Mouse (Mus musculus): ENCODE measurements around the gene Sptbn1. TPM values are rescaled to one million over a fixed set of nuclear protein-coding genes. Genes with fewer than 3 reads are reported as not detected.

The Sptbn1 gene
- total and polyA plus RNA-seq, 3 experiments: 7.7 to 95.8 (median 84.1) TPM

DNA sequence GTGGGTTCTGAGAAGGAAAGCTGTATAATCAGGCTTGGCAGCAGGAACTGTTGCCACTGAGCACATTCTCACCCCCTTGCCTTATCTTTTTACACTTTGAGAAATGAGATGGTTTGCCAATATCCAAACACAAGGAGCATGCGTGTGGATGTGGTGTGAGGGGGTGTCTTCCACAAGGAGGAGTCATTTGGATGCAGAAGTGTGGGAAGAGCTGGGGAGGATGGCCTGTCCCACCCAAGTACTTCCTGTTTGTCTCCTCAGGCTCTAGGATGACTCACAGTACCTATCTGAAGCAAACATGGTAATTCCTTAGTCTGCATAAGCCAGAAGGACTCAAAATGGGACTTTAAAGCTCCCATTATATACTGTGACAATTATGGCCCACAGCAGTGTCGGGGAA lies 165.4 kb downstream of the Sptbn1 start:
- no peak overlapping the region for H3K4me3 ChIP-seq (ENCODE audit: low read depth, low read length)
- no peaks in the 10 kb centered on the region for H3K9me3 ChIP-seq (replicated peaks)
- peaks cover 63% of the 10 kb centered on the region for H3K36me3 ChIP-seq (replicated peaks)
- no peak for ATAC-seq (ENCODE audit: extremely low read depth, insufficient number of reproducible peaks, low FRiP score, poor library complexity, severe bottlenecking)
- TF ChIP-seq CTCF (IDR thresholded peaks at IDR 0.05; ENCODE audit: low read depth, low read length) (no peak), GATA1 (IDR thresholded peaks at IDR 0.05; ENCODE audit: borderline replicate concordance, low read length) (no peak), GATA2 (IDR thresholded peaks at IDR 0.05; ENCODE audit: borderline replicate concordance, low read depth, low read length) (no peak), TAL1 (conservative IDR thresholded peaks at IDR 0.05; ENCODE audit: low read depth, low read length) (no peak), POLR2AphosphoS5 (IDR thresholded peaks at IDR 0.05; ENCODE audit: insufficient replicate concordance, low read depth, low read length) (no peak)
- no peaks in the 10 kb centered on the region for H3K27me3 ChIP-seq (ENCODE audit: insufficient read depth, low read length)
- H3K4me1 ChIP-seq (ENCODE audit: insufficient read depth, low read depth, low read length): no peaks in the 10 kb centered on the region
- DNase-seq (ENCODE audit: low spot score): no peak

- H3K36me3 ChIP-seq (replicated peaks): peaks cover 61% of the 10 kb centered on the region
- H3K4me3 ChIP-seq (ENCODE audit: low read depth, low read length): no peak overlapping the region
- TF ChIP-seq POLR2AphosphoS5 (IDR thresholded peaks at IDR 0.05; ENCODE audit: insufficient replicate concordance, low read depth, low read length): no peak
- TF ChIP-seq GATA1 (IDR thresholded peaks at IDR 0.05; ENCODE audit: borderline replicate concordance, low read length): no peak
- TF ChIP-seq CTCF (IDR thresholded peaks at IDR 0.05; ENCODE audit: low read depth, low read length): no peak
- no peak for TF ChIP-seq TAL1 (conservative IDR thresholded peaks at IDR 0.05; ENCODE audit: low read depth, low read length)
- TF ChIP-seq GATA2 (IDR thresholded peaks at IDR 0.05; ENCODE audit: borderline replicate concordance, low read depth, low read length): no peak
- no peaks in the 10 kb centered on the region for H3K4me1 ChIP-seq (ENCODE audit: insufficient read depth, low read depth, low read length)
- DNase-seq (ENCODE audit: low spot score) (no peak), ATAC-seq (ENCODE audit: extremely low read depth, insufficient number of reproducible peaks, low FRiP score, poor library complexity, severe bottlenecking) (no peak)
- no peaks in the 10 kb centered on the region for H3K27me3 ChIP-seq (ENCODE audit: insufficient read depth, low read length)
- no peaks in the 10 kb centered on the region for H3K9me3 ChIP-seq (replicated peaks)
These were observed 166.2 kb downstream of the Sptbn1 start for GRCm38 (mm10) chr11:30101796-30102195.

DNA sequence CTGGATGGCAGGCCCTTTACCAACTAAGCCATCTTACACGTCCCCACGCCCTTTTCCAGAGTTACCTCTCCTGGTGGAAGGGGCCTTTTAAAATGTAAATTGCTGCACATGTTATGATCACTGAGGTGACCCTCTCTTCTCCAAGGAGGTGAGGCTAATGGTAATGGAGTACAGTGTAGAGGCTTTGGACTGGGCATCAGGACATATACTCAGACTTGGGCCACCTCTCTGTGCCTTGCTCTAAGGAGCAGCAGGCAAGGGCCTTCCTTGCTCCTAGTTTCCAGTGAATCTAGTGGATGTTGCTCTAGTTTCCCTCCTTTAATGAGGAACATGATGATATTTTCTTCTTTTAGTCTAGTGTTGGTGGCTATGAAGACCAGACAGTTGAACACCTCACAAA lies 166.8 kb downstream of the Sptbn1 start:
- TF ChIP-seq CTCF (IDR thresholded peaks at IDR 0.05; ENCODE audit: low read depth, low read length): no peak
- TF ChIP-seq TAL1 (conservative IDR thresholded peaks at IDR 0.05; ENCODE audit: low read depth, low read length): no peak
- TF ChIP-seq POLR2AphosphoS5 (IDR thresholded peaks at IDR 0.05; ENCODE audit: insufficient replicate concordance, low read depth, low read length): no peak
- TF ChIP-seq GATA1 (IDR thresholded peaks at IDR 0.05; ENCODE audit: borderline replicate concordance, low read length): no peak
- TF ChIP-seq GATA2 (IDR thresholded peaks at IDR 0.05; ENCODE audit: borderline replicate concordance, low read depth, low read length): no peak
- no peaks in the 10 kb centered on the region for H3K9me3 ChIP-seq (replicated peaks)
- no peaks in the 10 kb centered on the region for H3K27me3 ChIP-seq (ENCODE audit: insufficient read depth, low read length)
- no peak overlapping the region for H3K4me3 ChIP-seq (ENCODE audit: low read depth, low read length)
- DNase-seq (ENCODE audit: low spot score): no peak
- no peak for ATAC-seq (ENCODE audit: extremely low read depth, insufficient number of reproducible peaks, low FRiP score, poor library complexity, severe bottlenecking)
- H3K36me3 ChIP-seq (replicated peaks): peaks cover 57% of the 10 kb centered on the region
- H3K4me1 ChIP-seq (ENCODE audit: insufficient read depth, low read depth, low read length): no peaks in the 10 kb centered on the region

GRCm38 (mm10) chr11:30099916-30100315 lies 168.1 kb downstream of the Sptbn1 start:
- TF ChIP-seq GATA1 (IDR thresholded peaks at IDR 0.05; ENCODE audit: borderline replicate concordance, low read length) (no peak), CTCF (IDR thresholded peaks at IDR 0.05; ENCODE audit: low read depth, low read length) (no peak), TAL1 (conservative IDR thresholded peaks at IDR 0.05; ENCODE audit: low read depth, low read length) (no peak), POLR2AphosphoS5 (IDR thresholded peaks at IDR 0.05; ENCODE audit: insufficient replicate concordance, low read depth, low read length) (no peak), GATA2 (IDR thresholded peaks at IDR 0.05; ENCODE audit: borderline replicate concordance, low read depth, low read length) (no peak)
- Histone ChIP-seq H3K4me1 (ENCODE audit: insufficient read depth, low read depth, low read length) (no peaks in the 10 kb centered on the region), H3K4me3 (ENCODE audit: low read depth, low read length) (no peak overlapping the region), H3K9me3 (replicated peaks) (no peaks in the 10 kb centered on the region), H3K36me3 (replicated peaks) (peaks cover 46% of the 10 kb centered on the region), H3K27me3 (ENCODE audit: insufficient read depth, low read length) (no peaks in the 10 kb centered on the region)
- ATAC-seq (ENCODE audit: extremely low read depth, insufficient number of reproducible peaks, low FRiP score, poor library complexity, severe bottlenecking) (no peak), DNase-seq (ENCODE audit: low spot score) (no peak)

- Histone ChIP-seq H3K4me1 (ENCODE audit: insufficient read depth, low read depth, low read length) (no peaks in the 10 kb centered on the region), H3K27me3 (ENCODE audit: insufficient read depth, low read length) (peaks cover 3% of the 10 kb centered on the region; the same call in 1 of the 2 replicates), H3K4me3 (ENCODE audit: low read depth, low read length) (no peak overlapping the region), H3K36me3 (replicated peaks) (peaks cover 9% of the 10 kb centered on the region), H3K9me3 (replicated peaks) (no peaks in the 10 kb centered on the region)
- DNase-seq (ENCODE audit: low spot score) (no peak), ATAC-seq (ENCODE audit: extremely low read depth, insufficient number of reproducible peaks, low FRiP score, poor library complexity, severe bottlenecking) (no peak)
- no peak for TF ChIP-seq TAL1 (conservative IDR thresholded peaks at IDR 0.05; ENCODE audit: low read depth, low read length)
- no peak for TF ChIP-seq CTCF (IDR thresholded peaks at IDR 0.05; ENCODE audit: low read depth, low read length)
- no peak for TF ChIP-seq GATA1 (IDR thresholded peaks at IDR 0.05; ENCODE audit: borderline replicate concordance, low read length)
- no peak for TF ChIP-seq POLR2AphosphoS5 (IDR thresholded peaks at IDR 0.05; ENCODE audit: insufficient replicate concordance, low read depth, low read length)
- no peak for TF ChIP-seq GATA2 (IDR thresholded peaks at IDR 0.05; ENCODE audit: borderline replicate concordance, low read depth, low read length)
These were observed 172.7 kb downstream of the Sptbn1 start for GRCm38 (mm10) chr11:30095212-30095773.

- DNase-seq (ENCODE audit: low spot score): no peak
- ATAC-seq (ENCODE audit: extremely low read depth, insufficient number of reproducible peaks, low FRiP score, poor library complexity, severe bottlenecking): no peak
These were observed 176.1 kb downstream of the Sptbn1 start for GRCm38 (mm10) chr11:30091892-30092291.

More at GRCm38 (mm10) chr11:30091892-30092291, 176.1 kb downstream of the Sptbn1 start:
- Histone ChIP-seq H3K4me1 (ENCODE audit: insufficient read depth, low read depth, low read length) (no peaks in the 10 kb centered on the region), H3K4me3 (ENCODE audit: low read depth, low read length) (no peak overlapping the region), H3K36me3 (replicated peaks) (no peaks in the 10 kb centered on the region), H3K27me3 (ENCODE audit: insufficient read depth, low read length) (peaks cover 7% of the 10 kb centered on the region; the same call in 1 of the 2 replicates), H3K9me3 (replicated peaks) (no peaks in the 10 kb centered on the region)
- TF ChIP-seq CTCF (IDR thresholded peaks at IDR 0.05; ENCODE audit: low read depth, low read length) (no peak), GATA2 (IDR thresholded peaks at IDR 0.05; ENCODE audit: borderline replicate concordance, low read depth, low read length) (no peak), GATA1 (IDR thresholded peaks at IDR 0.05; ENCODE audit: borderline replicate concordance, low read length) (no peak), TAL1 (conservative IDR thresholded peaks at IDR 0.05; ENCODE audit: low read depth, low read length) (no peak), POLR2AphosphoS5 (IDR thresholded peaks at IDR 0.05; ENCODE audit: insufficient replicate concordance, low read depth, low read length) (no peak)

Measured in G1E (cell line).